In genomic region chr12:83524329-83524728, GRCm38 (mm10) we compare ENCODE assay signal across 15 mouse cellular contexts. TPM values are rescaled to one million over a fixed set of nuclear protein-coding genes. Genes with fewer than 3 reads are reported as not detected.
DNase-seq lines count a peak whose midpoint lies in the region; TF ChIP-seq lines count a peak whose summit lies in the region.
"Had no signal": no experiment of that assay in that cellular context is flagged by ENCODE, and none has a peak within 500 bp of the region (broad histone marks: within the 10 kb centered on the region; RNA-seq: fewer than 3 reads in every experiment).

No protein-coding gene starts in this region.

- peak; percentile 33 for TF ChIP-seq CTCF in layer of hippocampus, adult 2 months (conservative IDR thresholded peaks at IDR 0.05)

- H3K4me1 ChIP-seq in embryonic facial prominence, embryonic 10.5 days, result peaks cover 59% of the 10 kb centered on the region

- intact Hi-C loops in gastrocnemius, postnatal 36 days (cut with DNase I), result no loop called here

- H3K36me3 ChIP-seq in embryonic facial prominence, embryonic 10.5 days (replicated peaks), result peaks cover 11% of the 10 kb centered on the region; the same call in 1 of the 2 replicates
- H3K36me3 ChIP-seq: stomach, embryonic 15.5 days had no signal

- DNase-seq in gastrocnemius, postnatal 25 days, result peak; percentile 63
- DNase-seq in gastrocnemius, postnatal 36 days, result no peak
- DNase-seq in layer of hippocampus, adult 2 months (ENCODE audit: low spot score in 2 of 2), result no peak
- no peak for DNase-seq in layer of hippocampus, adult 11-12 months (ENCODE audit: low spot score)
- DNase-seq in cerebellum, adult 9-11 months, result peak; percentile 59
- DNase-seq in embryonic facial prominence, embryonic 10.5 days (ENCODE audit: low spot score), result no peak
- DNase-seq in lung, postnatal 4 days, result no peak
- DNase-seq: kidney, postnatal 4 days; liver, postnatal 0 days; thymus, adult 2 months had no signal

- H3K4me3 ChIP-seq in layer of hippocampus, adult 2 months, result no peak overlapping the region
- no peak overlapping the region for H3K4me3 ChIP-seq in embryonic facial prominence, embryonic 10.5 days
- H3K4me3 ChIP-seq: embryonic facial prominence, embryonic 12.5 days; hindbrain, embryonic 12.5 days; limb, embryonic 15.5 days; neural tube, embryonic 13.5 days; stomach, embryonic 15.5 days had no signal

- no peak overlapping the region for H3K27ac ChIP-seq in layer of hippocampus, adult 2 months
- no peak overlapping the region for H3K27ac ChIP-seq in embryonic facial prominence, embryonic 10.5 days (replicated peaks)
- H3K27ac ChIP-seq: embryonic facial prominence, embryonic 12.5 days; hindbrain, embryonic 12.5 days; neural tube, embryonic 13.5 days; stomach, embryonic 15.5 days had no signal

- 83% methylated on average over 5 of the region's 5 CpGs for WGBS in embryonic facial prominence, embryonic 10.5 days

- no peaks in the 10 kb centered on the region for H3K9me3 ChIP-seq in embryonic facial prominence, embryonic 10.5 days
- H3K9me3 ChIP-seq: embryonic facial prominence, embryonic 12.5 days; hindbrain, embryonic 12.5 days; limb, embryonic 15.5 days; neural tube, embryonic 13.5 days; stomach, embryonic 15.5 days had no signal

- H3K27me3 ChIP-seq in embryonic facial prominence, embryonic 10.5 days (replicated peaks; ENCODE audit: low read depth, poor library complexity, severe bottlenecking), result no peaks in the 10 kb centered on the region
- H3K27me3 ChIP-seq: embryonic facial prominence, embryonic 12.5 days; hindbrain, embryonic 12.5 days; limb, embryonic 15.5 days; neural tube, embryonic 13.5 days; stomach, embryonic 15.5 days had no signal

RNA-seq across cellular contexts. Expression of gene Dcaf4, which starts 4.1 kb away (rescaled TPM):
- 10 to 100 TPM; 16.5 to 22.3 TPM for total RNA-seq in gastrocnemius, postnatal 25 days (2021)
- total RNA-seq in gastrocnemius, postnatal 36 days (2021), result 10 to 100 TPM; 20.3 to 20.7 TPM
- 10 to 100 TPM; 29.0 to 30.3 TPM for total RNA-seq in layer of hippocampus, adult 2 months (2021)
- 29.5 and 30.1 TPM in 2 replicates for polyA plus RNA-seq in embryonic facial prominence, embryonic 10.5 days (2016; fragmentation: Nextera tagmentation; extraction: Ambion mirVana)

RNA-seq across cellular contexts. Expression of gene Dpf3, which starts 36.8 kb away (rescaled TPM):
- 10 to 100 TPM; 17.9 to 22.5 TPM for total RNA-seq in gastrocnemius, postnatal 25 days (2021)
- 10 to 100 TPM; 15.9 to 20.0 TPM for total RNA-seq in gastrocnemius, postnatal 36 days (2021)
- 10 to 100 TPM; 27.4 to 29.4 TPM for total RNA-seq in layer of hippocampus, adult 2 months (2021)
- 2.8 and 3.0 TPM in 2 replicates for polyA plus RNA-seq in embryonic facial prominence, embryonic 10.5 days (2016; fragmentation: Nextera tagmentation; extraction: Ambion mirVana)

Comparison
In these comparisons a context has a peak if more than half of its experiments do, and no peak if none do; other contexts are left out.
1. DNase-seq: peak in gastrocnemius, postnatal 25 days (single experiment) and cerebellum, adult 9-11 months (single experiment); none in gastrocnemius, postnatal 36 days (0 of 2), layer of hippocampus, adult 2 months (0 of 2), layer of hippocampus, adult 11-12 months (single experiment), embryonic facial prominence, embryonic 10.5 days (single experiment) and lung, postnatal 4 days (0 of 2).